Mouse (Mus musculus) layer of hippocampus, postnatal 36 days (tissue): ENCODE data around the gene Aven. TPM values are rescaled to one million over a fixed set of nuclear protein-coding genes. Genes with fewer than 3 reads are reported as not detected.

Experiments
- DNase-seq, 2 experiments: peaks; one replicate each; pipeline ENCODE4 v3.0.0; 2022
- total RNA-seq, 2 experiments: library from RNA; stranded (reverse); gene quantifications; 2 replicates each; pipeline ENCODE4 v1.2.3; 2021

Gene Aven
- total RNA-seq, 2 experiments from 2014 or later = 9.7 to 10.6 TPM

DNA sequence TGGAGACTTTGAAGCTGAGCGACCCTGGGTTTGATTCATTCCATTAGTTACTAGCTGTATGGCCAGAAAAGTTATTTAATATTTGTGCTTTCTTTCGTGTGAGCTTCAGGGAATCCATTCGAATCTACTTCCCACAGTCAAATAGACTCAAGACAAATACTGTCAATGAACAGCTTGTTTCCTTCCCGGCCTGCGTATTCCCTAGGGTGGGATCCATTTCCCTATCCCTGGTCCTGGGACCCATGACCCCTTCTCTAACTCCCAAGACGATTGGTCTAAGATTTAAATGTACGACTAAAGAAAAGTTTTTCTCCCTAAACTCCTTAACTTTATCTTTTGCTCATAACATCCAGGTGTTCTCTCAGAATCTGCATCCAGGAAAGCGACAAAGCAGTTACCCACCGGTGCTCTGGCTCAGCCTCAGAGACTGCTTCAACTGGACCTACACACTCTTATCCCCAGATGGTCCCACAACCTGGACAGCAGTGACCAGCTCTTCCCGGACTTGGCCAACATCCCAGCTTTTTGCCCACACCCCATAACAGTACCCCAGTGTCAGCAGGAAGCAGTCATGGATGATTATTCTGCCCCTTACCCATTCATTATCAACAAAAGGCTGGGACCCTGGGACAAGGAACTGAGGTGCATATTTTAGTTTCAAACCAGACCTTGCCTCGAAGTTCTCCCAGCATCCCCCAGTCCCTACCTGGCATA is 2.1 kb upstream of the Aven start:
- DNase-seq = no peak

DNA sequence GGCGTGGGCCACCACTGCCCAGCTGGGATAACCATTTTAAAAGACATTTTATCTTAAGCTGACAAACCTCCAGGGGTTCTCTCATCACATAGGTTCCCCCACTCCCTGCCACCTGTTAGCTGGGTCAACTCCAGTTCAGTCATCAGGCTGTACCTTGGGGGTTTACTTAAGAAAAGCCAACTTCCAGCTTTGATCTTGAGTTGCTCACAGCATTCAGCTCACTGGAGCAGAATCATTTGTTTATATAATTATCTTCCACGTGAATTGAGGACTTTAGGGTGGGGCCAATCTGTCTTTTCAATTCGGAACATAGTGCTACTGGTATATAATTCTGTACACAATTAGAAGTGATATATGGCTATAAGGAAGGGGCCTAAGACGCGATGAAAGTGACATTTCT is 1.1 kb upstream of the Aven start:
- no peak for DNase-seq

DNA sequence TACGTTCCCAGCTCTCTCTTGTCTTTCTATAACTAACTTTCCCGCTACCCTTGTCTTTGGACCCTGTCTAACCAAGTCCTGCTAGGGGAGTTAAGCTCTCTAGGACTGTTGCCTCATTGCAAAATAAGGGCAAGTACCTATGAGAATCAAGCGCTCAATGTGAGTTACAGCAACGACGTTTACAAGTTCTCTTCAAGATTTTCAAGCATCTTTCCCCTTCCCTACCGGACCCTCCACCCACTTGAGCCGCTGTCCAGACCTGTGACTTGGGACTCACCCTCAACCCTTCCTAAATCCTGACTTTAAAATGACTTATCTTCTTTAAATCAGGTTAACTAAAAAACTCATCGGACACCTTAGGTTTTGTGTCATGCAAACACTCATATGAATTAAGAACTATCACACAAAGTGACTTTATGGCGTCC is 321 bp upstream of the Aven start:
- no peak for DNase-seq

- DNase-seq = no peak
Measured at GRCm38 (mm10) chr2:112493539-112494260, 936 bp downstream of the Aven start.

DNA sequence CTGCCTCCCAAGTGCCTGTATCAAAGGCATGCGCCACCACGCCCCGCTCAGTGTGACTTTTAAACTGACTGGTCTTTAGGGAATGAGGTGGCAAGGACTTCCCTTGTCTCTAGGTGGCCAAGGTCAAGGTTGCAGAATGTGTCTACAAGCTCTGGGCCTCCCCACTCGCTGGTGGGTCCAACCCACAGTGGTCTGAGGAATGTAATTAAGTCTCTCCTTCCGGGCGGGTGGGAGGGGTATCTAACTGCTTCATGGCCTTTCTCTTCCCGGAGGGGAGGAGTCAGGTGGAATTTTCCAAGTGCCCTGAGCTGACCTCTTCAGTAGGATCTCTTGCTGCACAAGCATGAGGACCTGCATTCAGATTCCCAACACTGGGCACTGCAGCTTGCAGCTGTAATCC is 5.1 kb downstream of the Aven start:
- no peak for DNase-seq

- peak; percentile 69 to 72 for DNase-seq
Measured at GRCm38 (mm10) chr2:112501209-112501608, 8.4 kb downstream of the Aven start.

DNA sequence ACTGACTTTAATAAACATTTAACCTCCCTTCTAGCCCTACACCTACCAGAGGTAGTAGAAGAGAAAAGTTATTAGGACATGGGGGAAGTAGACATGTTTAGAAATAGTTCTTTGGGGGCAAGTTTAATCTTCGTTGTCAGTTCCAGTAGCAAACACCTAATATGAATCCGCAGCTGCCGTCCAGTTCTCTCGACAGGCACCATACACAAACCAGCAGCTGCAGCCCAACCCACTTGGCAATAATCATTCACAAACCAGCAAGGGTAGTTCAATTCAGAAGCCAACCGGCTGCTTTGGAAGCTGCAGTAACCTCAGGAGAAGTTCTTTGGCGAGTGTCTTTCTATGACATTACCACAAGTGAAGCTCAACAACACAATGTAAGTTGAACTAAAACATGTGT is 11.2 kb downstream of the Aven start:
- no peak for DNase-seq

DNA sequence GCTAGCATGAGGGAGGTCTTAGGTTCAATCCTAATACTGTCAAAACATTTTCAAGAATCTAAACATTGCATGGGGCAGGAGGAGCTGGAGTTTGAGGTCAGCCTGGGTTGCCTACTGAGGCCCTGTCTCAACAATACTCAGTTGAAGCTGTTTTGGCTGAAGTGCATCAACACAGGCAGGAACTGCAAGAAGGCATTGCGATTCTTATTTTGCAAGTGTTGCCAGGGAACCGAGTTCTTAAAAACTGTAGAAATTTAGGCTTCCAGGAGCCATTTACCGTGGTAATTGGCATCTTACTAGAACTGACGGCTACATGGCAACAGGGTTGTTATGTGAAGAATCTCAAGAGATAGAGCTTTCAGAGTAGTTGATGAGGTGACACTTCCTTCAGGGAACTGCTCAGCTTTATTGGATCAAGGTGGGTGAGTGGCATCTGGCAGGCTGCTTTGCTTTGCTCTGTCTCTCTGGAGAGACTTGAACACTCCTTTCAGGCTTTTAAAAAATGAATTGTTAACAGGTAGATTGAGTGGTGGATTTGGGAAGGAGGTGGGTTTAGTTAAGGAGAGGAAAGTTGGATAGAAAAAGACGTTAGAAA is 14.2 kb downstream of the Aven start:
- DNase-seq = no peak

DNA sequence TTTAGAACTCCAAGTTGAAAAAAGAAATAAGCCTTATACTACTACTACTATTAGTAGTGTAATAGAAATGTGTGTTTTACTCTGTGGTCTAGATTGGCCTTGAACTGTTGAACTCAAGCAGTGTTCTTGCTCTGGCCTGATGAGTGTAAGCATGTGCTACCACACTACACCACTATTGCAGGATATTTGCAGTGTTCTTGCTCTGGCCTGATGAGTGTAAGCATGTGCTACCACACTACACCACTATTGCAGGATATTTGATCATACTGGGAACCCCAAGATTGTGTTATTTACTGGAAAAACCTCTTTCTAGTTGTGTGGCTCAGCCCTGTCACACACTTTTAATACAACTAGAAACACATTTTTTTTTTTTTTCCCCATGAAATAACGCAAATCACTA is 14.7 kb downstream of the Aven start:
- no peak for DNase-seq

GRCm38 (mm10) chr2:112510140-112510539 is 17.4 kb downstream of the Aven start:
- no peak for DNase-seq

DNA sequence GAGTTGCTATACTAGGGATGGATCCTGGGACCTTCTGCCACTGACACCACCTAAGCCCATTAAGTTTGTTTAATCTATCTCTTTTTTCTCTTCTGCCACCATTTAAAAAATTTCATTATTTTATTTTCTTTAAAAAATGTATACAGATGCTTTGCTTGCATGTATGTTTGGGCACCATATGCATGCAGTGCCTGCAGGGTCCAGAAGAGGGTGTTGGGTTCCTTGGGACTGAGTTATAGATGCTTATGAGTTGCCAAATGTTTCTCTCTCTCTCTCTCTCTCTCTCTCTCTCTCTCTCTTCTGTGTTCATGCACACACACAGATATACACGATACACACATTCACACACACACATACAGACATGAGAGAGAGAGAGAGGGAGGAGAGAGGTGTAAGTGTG is 20.3 kb downstream of the Aven start:
- DNase-seq = no peak

DNA sequence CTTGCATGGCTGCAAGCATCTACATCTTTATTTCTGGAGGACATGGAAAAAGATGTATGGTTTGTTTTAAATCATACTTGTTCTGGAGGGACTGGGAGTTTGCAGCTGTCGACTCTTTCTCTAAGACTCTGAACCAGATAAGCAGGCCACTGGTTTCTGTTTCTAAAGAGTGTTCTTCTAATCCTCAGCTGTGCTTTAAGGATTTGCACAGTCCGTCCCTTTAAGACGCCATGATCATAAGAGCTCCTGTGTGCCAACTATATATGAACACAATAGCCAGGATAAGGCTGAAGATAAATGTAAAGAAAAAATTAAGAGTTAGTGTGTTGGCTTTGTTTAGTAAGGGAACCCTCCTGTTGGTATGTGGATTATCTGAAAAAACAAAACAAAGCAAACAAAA is 24.0 kb downstream of the Aven start:
- DNase-seq = no peak

- DNase-seq = no peak
Measured at GRCm38 (mm10) chr2:112517218-112517617, 24.5 kb downstream of the Aven start.

DNA sequence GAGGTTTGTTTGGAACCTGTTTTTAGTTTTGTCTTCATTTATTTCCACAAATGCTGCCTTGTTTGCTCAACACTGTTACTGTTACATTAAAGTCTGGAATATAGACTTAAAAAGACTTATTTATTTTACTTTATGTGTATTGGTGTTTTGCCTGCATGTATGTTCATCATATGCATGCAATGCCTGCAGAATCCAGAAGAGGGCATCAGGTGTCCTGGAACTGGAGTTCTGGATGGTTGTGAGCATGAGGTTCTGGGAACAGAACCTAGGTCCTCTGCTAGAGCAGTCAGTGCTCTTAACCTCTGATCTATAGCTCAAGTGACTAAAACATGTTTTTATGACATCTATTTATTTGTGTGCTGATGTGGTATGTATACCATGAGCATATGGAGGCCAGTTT is 25.8 kb downstream of the Aven start:
- DNase-seq = no peak

DNA sequence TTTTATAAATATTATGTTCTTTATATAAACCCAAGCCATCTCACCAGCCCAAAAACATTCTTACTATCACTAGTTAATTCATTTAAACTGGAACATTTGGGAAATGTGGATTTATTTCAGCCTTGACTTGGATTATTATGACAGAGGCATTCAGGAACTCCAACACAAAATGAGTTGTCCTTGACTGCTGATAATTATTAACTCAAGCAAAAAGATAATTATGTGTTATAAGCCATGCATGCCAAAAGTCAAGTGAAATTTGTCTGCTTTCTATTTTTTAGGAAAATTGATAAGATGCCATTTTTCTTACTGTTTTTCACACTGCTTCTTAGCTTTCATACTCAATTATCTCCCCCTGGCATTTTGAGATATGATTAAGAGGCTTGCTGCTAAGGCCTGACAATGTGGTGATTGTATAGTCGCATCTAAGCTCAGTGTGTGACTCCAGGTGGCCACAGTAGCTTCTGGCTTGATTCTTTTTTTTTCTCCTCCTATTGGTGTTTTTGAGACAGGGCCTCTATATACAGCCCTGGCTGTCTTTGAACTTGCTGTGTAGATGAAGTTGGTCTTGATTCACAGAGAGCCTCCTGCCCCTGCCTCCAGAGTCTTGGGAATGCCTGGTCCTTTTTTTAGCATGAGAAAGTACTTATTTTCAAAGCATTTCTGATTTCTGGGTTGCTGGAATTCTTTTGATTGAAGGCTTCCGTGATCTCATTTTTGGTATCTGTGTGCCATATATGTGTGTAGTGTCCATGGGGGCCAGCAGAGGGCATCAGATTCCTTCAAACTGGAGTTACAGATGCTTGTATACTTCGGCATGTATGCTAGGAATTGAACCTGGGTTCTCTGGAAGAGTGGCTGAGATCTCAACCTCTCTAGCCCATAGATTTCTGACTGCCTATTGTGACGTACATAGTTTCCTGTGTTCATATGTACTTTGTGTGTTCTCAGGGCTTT is 28.0 kb downstream of the Aven start:
- no peak for DNase-seq

GRCm38 (mm10) chr2:112526933-112527332 is 34.2 kb downstream of the Aven start:
- DNase-seq = no peak

DNA sequence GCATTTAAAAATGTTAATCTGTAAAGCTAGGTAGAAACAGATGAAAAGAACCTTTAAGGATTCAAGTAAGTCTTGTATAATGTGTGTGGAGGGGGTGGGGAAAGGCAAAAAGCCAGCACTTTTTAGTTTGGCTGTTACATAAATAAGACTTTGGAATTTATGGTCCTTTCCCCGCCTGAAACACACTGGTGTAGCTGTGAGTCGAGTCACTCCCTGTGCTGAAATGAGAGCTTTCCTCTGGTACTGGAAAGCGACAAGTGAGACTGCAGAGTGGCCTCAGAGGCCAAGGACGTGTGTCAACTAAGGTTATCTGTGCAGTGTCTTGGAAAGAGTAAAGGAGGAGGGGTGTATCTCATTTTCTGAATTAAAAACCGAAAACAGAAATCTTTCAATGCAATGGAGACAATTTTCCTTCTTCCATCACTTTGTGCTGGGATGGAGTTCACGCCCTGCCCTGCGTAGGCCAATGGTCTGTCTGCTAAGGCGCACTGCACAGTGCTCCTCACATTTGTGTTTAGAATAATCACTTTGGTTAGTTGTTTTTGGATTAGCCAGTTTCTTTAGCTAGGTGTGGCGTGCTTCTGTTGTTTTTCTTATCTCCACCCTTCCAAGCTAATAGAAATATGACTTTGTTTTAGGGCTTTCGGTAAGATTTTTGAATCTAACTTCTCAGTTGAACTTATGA is 40.2 kb downstream of the Aven start:
- DNase-seq = no peak

- peak; percentile 28 to 34 for DNase-seq
Measured at GRCm38 (mm10) chr2:112534677-112535222, 42.0 kb downstream of the Aven start.

DNA sequence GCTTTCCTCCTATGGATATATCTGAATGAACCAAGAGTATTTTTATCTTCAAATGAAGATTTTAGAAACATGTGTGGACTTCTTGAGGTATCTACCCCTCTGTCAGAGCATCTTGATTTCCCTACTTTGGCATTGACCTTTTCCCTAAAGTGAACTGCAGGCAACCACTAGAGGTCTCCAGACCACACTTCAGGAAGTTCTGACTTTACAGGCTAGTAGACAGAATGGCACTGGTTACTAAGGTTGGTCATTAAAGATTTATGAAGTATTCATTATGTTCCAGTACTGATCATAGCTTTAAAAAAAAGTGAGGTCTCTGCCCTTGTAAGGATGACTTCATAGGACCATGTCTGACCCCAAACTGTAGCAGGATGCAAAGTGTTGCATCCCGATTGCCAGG is 46.0 kb downstream of the Aven start:
- DNase-seq = no peak

GRCm38 (mm10) chr2:112541695-112542285 is 49.0 kb downstream of the Aven start:
- peak in 1 of 2 experiments; percentile 23 for DNase-seq

DNA sequence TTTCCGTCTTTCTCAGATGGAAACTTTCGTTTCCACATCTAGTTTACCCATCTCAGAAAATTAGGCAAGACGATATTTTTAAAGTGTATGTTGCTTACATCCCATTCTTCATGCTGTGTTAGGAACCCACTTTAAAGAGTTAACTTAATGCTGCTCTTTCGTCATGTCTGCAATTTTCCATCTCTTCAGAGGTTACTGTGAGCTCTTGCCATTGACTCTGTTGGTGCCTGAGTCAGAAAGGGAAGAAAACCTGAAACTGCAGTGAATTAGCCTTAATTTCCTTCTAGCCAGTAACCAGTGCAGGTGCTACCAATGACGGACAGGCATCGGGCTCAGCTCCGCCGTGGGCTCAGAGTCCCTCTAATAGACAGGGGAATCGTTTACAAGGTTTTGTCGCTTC is 63.8 kb downstream of the Aven start:
- DNase-seq = no peak
